Mouse (Mus musculus) hindbrain, embryonic 14.5 days (tissue): Measurements from ENCODE around the gene Tmem189. TPM values are rescaled to one million over a fixed set of nuclear protein-coding genes. Genes with fewer than 3 reads are reported as not detected.

Experiments
- ATAC-seq: fragments of 200-750 bp; cut with Nextera tagmentation; 2 replicates; pipeline ENCODE4 v1.8.0; 2017; ENCODE audit warnings: moderate number of reproducible peaks, mild to moderate bottlenecking, moderate TSS enrichment, moderate library complexity; ENCODE audit not compliant: low FRiP score
- DNase-seq: peaks from one replicate; pipeline ENCODE4 v3.0.0-alpha.2; 2015; ENCODE audit warnings: low spot score
- H3K27ac ChIP-seq: fragments of 300-500 bp; sonication (generic); 2 replicates; pipeline ENCODE4 v1.5.1; 2014; ENCODE audit warnings: mild to moderate bottlenecking, moderate library complexity
- H3K27me3 ChIP-seq: fragments of 300-500 bp; sonication (generic); 2 replicates; pipeline ENCODE4 v1.6.1; 2014; ENCODE audit warnings: mild to moderate bottlenecking, low read length, mixed read lengths; ENCODE audit not compliant: control insufficient read depth, insufficient read depth
- H3K36me3 ChIP-seq: fragments of 300-500 bp; sonication (generic); replicated peaks from 2 replicates; pipeline ENCODE4 v1.6.1; 2014; ENCODE audit not compliant: control insufficient read depth, insufficient read depth
- H3K4me1 ChIP-seq: fragments of 300-500 bp; sonication (generic); replicated peaks from 2 replicates; pipeline ENCODE4 v1.6.1; 2014; ENCODE audit warnings: antibody characterized with exemption, low read length, mixed read lengths; ENCODE audit not compliant: control insufficient read depth, insufficient read depth
- H3K4me2 ChIP-seq: fragments of 300-500 bp; sonication (generic); replicated peaks from 2 replicates; pipeline ENCODE4 v1.6.1; 2014; ENCODE audit warnings: mild to moderate bottlenecking, moderate library complexity
- H3K4me3 ChIP-seq: fragments of 300-500 bp; sonication (generic); replicated peaks from 2 replicates; pipeline ENCODE4 v1.5.1; 2014; ENCODE audit warnings: mild to moderate bottlenecking, low read length
- H3K9ac ChIP-seq: fragments of 300-500 bp; sonication (generic); 2 replicates; pipeline ENCODE4 v1.6.1; 2014
- H3K9me3 ChIP-seq: fragments of 300-500 bp; sonication (generic); 2 replicates; pipeline ENCODE4 v1.6.1; 2016; ENCODE audit warnings: low read length; ENCODE audit not compliant: control insufficient read depth
- WGBS: fragments of 180-500 bp; shearing (Covaris S2); extraction: QIAGEN DNeasy Blood & Tissue Kit; methylation state at CpG from one replicate; pipeline ENCODE4 v1.1.7; 2014; 5-methylcytosine and 5-hydroxymethylcytosine counted together
- polyA plus RNA-seq: library from polyadenylated mRNA; unstranded; fragments of >200 nt; fragmentation: Nextera tagmentation; extraction: Ambion mirVana; gene quantifications from 2 replicates; pipeline ENCODE4 v1.2.1, GENCODE M21; 2014

Gene Tmem189
- polyA plus RNA-seq, 1 experiment from 2014 or later: 33.9 TPM

DNA sequence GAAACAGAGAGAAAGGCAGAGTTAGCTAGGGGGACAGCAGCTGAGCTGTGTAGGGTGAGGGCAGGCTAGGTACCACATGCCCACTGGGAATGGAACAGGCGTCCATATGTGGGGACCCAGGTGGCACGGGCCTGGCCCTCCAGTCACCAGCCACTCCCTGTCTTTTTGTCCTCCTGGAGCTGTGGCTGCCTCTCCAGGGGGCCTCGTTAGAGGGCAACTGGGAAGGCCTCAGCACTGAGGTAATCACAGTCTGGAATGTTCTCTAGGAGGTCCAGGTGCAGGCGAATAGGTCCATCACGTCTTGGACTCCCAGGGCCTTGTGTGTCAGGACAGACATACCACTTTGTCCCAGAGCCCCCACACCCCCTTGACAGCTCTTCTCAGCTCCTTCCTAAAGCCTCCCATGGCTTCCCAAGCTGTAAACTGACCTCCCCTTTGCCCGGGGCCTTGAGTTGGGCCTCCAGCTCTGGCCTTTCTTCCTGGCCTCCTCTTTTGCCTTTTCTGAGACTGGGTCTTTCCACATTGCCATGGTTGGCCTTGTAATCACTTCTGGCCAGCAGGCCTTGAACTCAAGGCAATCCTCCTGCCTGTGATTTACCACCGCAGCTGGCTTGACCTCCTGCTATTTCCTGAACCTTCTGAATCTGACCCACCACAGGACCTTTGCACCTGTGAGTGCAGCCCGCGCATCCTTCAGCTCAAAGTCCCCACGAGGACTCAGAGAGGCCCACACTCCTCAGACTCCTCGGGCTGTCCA, 16.7 kb upstream of the Tmem189 start:
- Histone ChIP-seq H3K27ac (no peak overlapping the region), H3K9ac (no peak overlapping the region), H3K4me3 (no peak overlapping the region), H3K4me1 (no peaks in the 10 kb centered on the region), H3K4me2 (no peak overlapping the region), H3K36me3 (no peaks in the 10 kb centered on the region), H3K27me3 (no peaks in the 10 kb centered on the region), H3K9me3 (no peaks in the 10 kb centered on the region)
- DNase-seq (no peak), ATAC-seq (no peak)
- 71% methylated on average over 11 of the region's 11 CpGs for WGBS

DNA sequence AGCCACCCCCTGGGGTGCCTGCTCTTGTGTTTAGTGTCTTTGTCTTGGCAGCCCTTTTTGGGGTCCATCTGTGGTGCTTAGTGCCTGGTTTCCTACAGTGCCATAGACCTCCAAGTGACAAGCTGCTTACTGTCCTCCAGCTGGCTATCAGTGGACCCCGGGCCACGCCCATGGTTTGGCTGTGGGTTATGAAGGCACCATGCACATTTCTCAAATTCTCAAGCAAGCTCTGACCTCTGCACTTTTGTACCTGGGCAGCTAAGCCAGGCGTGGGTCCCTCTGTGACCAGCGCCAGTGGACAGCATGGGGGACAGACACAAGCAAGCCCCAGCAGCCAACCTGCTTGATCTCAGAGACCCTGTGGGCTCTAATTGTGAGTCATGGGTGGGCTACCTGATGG, 14.8 kb upstream of the Tmem189 start:
- no peak overlapping the region for H3K4me3 ChIP-seq
- H3K36me3 ChIP-seq: no peaks in the 10 kb centered on the region
- ATAC-seq: no peak
- no peak for DNase-seq
- 87% methylated on average over 4 of the region's 4 CpGs for WGBS
- H3K4me2 ChIP-seq: no peak overlapping the region
- H3K27ac ChIP-seq: no peak overlapping the region
- no peaks in the 10 kb centered on the region for H3K4me1 ChIP-seq
- H3K27me3 ChIP-seq: no peaks in the 10 kb centered on the region
- no peak overlapping the region for H3K9ac ChIP-seq
- no peaks in the 10 kb centered on the region for H3K9me3 ChIP-seq

DNA sequence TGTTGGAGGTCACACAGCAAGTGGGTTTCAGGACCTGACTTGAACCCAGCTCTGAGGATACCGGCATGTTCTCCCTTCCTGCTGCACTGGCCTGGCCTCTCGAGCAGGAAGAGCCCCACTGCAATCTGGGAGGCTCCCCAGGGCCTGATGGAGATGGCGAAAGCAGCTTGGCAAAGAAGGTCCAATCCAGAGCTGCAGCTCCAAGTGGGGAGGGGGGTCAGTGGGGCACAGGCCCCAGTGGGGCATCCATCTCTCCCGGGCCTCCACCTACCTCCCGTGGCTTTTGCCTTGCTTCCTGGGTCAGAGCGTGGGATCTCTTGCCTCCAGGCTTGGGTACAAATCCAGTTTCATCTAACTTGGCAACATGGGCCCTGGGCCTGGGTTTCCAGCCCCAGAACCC, 12.5 kb upstream of the Tmem189 start:
- ATAC-seq: no peak
- DNase-seq: no peak
- Histone ChIP-seq H3K27me3 (no peaks in the 10 kb centered on the region), H3K4me1 (no peaks in the 10 kb centered on the region), H3K36me3 (no peaks in the 10 kb centered on the region), H3K27ac (no peak overlapping the region), H3K4me2 (no peak overlapping the region), H3K4me3 (no peak overlapping the region), H3K9me3 (no peaks in the 10 kb centered on the region), H3K9ac (no peak overlapping the region)
- 80% methylated on average over 6 of the region's 6 CpGs for WGBS

DNA sequence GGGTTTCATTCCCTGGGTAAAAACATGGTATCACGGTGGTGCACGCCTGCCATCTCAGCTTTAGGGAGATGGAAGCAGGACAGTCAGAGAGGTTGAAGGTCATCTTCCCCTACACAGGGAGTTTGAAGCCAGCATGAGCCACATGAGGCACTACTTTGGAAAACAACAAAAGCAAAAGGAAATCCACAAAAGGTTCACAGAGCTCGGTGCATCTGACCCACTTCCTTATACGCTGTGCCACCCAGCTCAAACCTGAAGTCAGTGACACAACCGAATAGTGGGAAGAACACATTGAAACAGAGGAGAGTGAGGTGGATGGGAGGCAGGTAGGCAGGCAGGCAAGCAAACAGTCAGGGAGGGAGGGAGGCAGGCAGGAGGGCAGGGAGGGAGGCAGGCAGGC, 11.8 kb upstream of the Tmem189 start:
- H3K36me3 ChIP-seq: no peaks in the 10 kb centered on the region
- H3K9me3 ChIP-seq: no peaks in the 10 kb centered on the region
- DNase-seq (no peak), ATAC-seq (no peak)
- no peak overlapping the region for H3K9ac ChIP-seq
- no peaks in the 10 kb centered on the region for H3K27me3 ChIP-seq
- no peak overlapping the region for H3K4me2 ChIP-seq
- no peak overlapping the region for H3K4me3 ChIP-seq
- H3K27ac ChIP-seq: no peak overlapping the region
- WGBS: 72% methylated on average over 5 of the region's 5 CpGs
- H3K4me1 ChIP-seq: no peaks in the 10 kb centered on the region

DNA sequence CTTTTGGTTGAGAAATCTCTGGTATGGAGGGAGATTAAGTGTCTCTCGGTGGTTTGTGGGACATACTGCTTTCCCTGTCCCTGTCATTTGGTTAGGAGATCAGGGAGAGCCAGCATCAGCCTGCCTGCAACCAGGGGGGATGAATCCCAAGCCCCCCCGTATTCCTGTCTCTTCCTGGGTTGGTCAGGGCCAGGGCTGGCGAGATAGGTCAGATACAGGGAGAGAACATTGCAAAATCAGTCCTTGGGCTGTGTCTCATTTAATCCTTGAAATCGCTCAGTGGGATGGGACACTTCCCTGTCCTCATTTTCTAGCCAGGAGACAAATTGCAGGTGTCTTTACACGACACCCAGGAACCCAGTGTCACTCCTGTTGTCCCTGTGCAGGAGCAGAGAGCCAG, 10.4 kb upstream of the Tmem189 start:
- H3K4me2 ChIP-seq: no peak overlapping the region
- DNase-seq: no peak
- WGBS: 78% methylated on average over 5 of the region's 5 CpGs

DNA sequence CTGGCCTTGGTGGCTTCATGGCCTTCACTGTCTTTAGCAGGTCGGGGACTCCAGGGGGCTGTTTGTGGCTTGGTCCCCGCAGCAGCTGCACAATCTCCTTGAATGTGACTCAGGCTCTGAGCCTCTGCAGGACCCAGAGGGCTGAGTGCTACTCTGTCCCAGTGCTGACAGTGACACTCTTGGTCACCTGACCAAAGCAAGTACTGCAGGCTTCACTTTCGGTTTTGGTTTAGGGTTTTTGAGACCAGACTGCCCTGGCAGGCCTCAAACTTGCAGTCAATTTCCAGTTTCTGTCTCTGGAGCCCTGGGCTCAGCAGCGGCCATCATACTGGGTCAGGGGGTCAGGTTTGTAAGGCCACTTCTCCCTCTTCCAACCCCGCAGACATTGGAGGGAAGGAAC, 8.3 kb upstream of the Tmem189 start:
- Histone ChIP-seq H3K4me1 (no peaks in the 10 kb centered on the region), H3K9ac (no peak overlapping the region), H3K36me3 (no peaks in the 10 kb centered on the region), H3K27me3 (no peaks in the 10 kb centered on the region), H3K27ac (no peak overlapping the region), H3K9me3 (no peaks in the 10 kb centered on the region), H3K4me3 (no peak overlapping the region), H3K4me2 (no peak overlapping the region)
- ATAC-seq (no peak), DNase-seq (no peak)
- WGBS: 68% methylated on average over 5 of the region's 5 CpGs

More for the DNA sequence above, 10.4 kb upstream of the Tmem189 start:
- ATAC-seq: no peak
- no peak overlapping the region for H3K27ac ChIP-seq
- no peaks in the 10 kb centered on the region for H3K36me3 ChIP-seq
- H3K9ac ChIP-seq: no peak overlapping the region
- no peak overlapping the region for H3K4me3 ChIP-seq
- no peaks in the 10 kb centered on the region for H3K9me3 ChIP-seq
- no peaks in the 10 kb centered on the region for H3K27me3 ChIP-seq
- no peaks in the 10 kb centered on the region for H3K4me1 ChIP-seq

DNA sequence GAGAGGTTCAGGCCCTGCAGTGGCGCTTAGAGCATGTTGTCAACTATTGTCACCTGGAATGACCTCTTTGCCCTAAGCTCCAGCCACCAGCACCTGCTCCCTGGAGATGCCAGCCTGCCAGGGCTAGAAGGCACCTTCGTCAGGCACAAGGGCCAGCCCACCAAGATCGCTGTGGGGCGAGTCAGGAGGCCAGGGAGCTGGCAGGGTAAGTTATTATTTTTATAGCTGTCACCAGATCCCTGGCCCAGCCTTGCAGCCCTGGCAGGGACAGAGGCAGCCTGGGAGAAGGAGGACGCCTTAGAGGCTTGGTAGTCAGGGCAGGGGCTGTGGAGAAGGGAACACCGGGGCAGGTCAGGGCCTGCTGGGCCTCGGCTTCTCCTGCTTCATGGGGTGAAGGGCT, 6.5 kb upstream of the Tmem189 start:
- no peak for DNase-seq
- 88% methylated on average over 7 of the region's 7 CpGs for WGBS
- Histone ChIP-seq H3K27me3 (peaks cover 11% of the 10 kb centered on the region), H3K9ac (no peak overlapping the region), H3K27ac (no peak overlapping the region), H3K4me3 (no peak overlapping the region), H3K9me3 (no peaks in the 10 kb centered on the region), H3K36me3 (no peaks in the 10 kb centered on the region), H3K4me1 (no peaks in the 10 kb centered on the region), H3K4me2 (no peak overlapping the region)
- no peak for ATAC-seq

DNA sequence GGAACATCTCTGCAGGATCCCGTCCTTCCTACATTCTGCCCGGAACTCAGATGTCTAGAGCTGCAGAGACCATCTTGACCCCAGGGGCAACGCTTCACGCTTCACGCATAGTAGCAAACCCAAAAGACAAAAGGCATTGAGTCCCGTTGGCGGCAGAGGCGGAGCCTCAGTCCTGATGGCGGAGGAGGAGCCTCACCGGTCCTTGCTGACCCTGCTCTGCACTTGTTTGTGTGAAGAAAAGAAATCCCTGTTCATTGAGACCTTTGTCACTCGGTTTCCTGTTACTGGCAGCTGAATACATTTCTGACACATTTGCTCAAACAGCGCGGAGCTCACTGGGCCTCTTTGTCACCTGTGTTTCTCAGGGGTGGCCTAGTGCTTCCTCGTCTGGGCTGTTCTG, 5.9 kb upstream of the Tmem189 start:
- ATAC-seq (no peak), DNase-seq (no peak)
- no peak overlapping the region for H3K27ac ChIP-seq
- H3K4me3 ChIP-seq: no peak overlapping the region
- peaks cover 18% of the 10 kb centered on the region for H3K27me3 ChIP-seq
- no peaks in the 10 kb centered on the region for H3K9me3 ChIP-seq
- 59% methylated on average over 14 of the region's 14 CpGs for WGBS
- H3K9ac ChIP-seq: no peak overlapping the region
- H3K4me2 ChIP-seq: no peak overlapping the region
- H3K4me1 ChIP-seq: no peaks in the 10 kb centered on the region
- no peaks in the 10 kb centered on the region for H3K36me3 ChIP-seq

DNA sequence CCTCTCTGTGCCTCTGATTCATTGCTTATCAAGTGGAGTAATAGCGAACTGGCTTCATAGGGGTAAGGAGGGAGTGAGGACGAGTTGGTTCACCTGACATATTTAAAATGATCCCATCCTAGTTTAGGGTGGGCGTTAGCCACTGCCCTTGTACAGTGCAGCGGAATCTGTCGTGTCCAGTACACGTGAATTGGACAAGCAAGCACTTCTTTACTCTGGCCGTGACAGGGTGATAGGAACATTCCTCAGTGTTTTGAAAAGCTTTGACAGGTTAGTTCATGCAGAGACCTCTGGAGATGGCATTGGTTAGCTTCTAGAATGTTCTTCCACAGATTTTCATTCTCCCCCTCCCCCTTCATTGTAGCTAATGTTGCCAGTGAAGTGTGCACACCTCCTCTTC, 5.3 kb upstream of the Tmem189 start:
- Histone ChIP-seq H3K4me2 (no peak overlapping the region), H3K27me3 (peaks cover 23% of the 10 kb centered on the region), H3K27ac (no peak overlapping the region), H3K9ac (no peak overlapping the region), H3K36me3 (no peaks in the 10 kb centered on the region), H3K9me3 (no peaks in the 10 kb centered on the region), H3K4me3 (no peak overlapping the region), H3K4me1 (no peaks in the 10 kb centered on the region)
- WGBS: 95% methylated on average over 7 of the region's 7 CpGs
- ATAC-seq: no peak
- no peak for DNase-seq

DNA sequence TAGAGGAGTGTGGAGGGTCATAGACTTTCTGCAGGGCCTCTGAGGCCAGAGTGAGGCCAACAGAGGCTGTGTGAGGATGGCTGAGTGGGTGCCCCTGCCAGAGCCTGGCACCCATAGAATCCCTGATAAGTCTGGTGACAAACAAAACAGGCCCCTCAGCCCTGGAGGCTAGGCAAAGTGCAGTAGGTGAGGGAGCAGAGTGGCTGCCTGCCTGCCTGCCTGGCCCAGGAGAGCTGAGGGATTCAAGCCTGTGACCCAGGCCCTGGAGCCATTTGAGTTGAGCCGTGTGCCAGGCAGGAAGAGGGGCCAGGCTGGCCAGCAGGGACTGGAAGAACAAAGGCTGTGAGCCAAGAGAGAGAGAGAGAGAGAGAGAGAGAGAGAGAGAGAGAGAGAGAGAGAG, 4.6 kb upstream of the Tmem189 start:
- DNase-seq (no peak), ATAC-seq (no peak)
- Histone ChIP-seq H3K4me1 (no peaks in the 10 kb centered on the region; the same call in 1 of the 2 replicates), H3K27ac (no peak overlapping the region), H3K9me3 (no peaks in the 10 kb centered on the region), H3K36me3 (no peaks in the 10 kb centered on the region), H3K27me3 (peaks cover 30% of the 10 kb centered on the region), H3K4me2 (no peak overlapping the region), H3K4me3 (no peak overlapping the region), H3K9ac (no peak overlapping the region)
- 90% methylated on average over 1 of the region's 1 CpGs for WGBS
